Mouse (Mus musculus): Measurements from ENCODE around the gene Gm4498.
"Not testable (repeated sequence)": the region's sequence is repeated elsewhere in the genome, so short reads cannot be mapped to it uniquely, and the experiment has no call there.

Gene Gm4498

DNA sequence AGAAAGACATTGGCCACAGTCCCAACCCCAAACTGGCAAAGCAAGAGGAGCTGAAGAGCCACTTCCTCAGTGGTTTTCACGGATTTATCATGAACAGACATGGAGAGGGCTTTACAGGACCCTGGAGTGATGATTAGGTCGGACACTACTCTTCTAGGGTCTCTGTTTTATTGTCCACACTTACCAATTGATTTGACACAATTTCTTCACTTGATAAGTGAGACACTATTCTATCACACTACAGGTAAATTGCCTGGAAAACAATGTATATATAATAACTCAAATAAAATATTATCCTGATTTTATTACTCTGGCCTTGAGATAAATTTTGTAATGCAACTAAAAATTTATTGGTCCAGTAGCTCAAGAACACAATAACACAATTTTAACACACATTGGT lies at the start of gene Gm4498:
TSS of gene Gm4498 (minus strand) at position 101 of the 400 bp plus-strand sequence.
- not testable (repeated sequence) for DNase-seq

DNA sequence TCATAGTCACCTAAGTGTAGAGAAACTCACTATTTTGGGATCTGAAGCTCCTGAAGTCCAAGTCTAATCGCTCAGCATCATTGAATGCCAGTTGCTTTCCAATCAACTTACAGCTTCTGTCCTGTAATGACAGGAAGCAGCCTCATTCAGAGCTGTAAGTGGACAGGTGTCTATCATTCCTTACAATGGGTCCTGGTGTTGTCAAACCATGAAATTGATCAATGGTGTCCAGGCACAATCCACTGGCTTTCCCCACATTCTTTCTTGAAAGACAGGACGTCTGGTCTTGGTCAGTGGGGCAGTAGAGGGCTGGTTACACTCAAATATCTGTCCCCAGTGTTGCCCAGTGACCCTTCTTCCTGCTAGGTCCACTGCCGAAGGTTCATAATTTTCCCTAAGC lies 29.1 kb upstream of the Gm4498 start, which contains the start of gene Gm5890:
TSS of gene Gm5890 (minus strand) at position 101 of the 400 bp plus-strand sequence.
- DNase-seq, result not testable (repeated sequence)

DNA sequence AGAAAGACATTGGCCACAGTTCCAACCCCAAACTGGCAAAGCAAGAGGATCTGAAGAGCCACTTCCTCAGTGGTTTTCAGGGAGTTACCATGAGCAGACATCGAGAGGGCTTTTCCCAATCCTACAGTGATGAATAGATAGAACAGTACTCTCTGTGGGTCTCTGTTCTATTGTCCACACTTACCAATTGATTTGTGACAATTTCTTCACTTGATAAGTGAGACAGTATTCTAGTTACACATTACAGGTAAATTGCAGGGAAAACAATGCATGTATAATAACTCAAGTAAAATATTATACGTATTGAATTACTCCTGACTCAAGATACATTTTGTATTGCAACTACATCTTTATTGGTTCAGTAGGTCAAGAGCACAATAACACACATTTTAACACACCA lies 28.1 kb downstream of the Gm4498 start, which contains the start of gene Gm6164:
TSS of gene Gm6164 (minus strand) at position 101 of the 400 bp plus-strand sequence.
- not testable (repeated sequence) for DNase-seq

DNA sequence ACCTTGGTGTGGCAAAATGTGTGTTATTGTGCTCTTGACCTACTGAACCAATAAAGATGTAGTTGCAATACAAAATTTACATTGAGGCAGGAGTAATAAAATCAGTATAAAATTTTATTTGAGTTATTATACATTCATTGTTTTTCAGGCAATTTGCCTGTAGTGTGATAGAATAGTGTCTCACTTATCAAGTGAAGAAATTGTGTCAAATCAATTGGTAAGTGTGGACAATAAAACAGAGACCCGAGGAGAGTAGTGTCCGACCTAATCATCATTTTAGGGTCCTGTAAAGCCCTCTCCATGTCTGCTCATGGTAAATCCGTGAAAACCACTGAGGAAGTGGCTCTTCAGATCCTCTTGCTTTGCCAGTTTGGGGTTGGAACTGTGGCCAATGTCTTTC lies 40.2 kb downstream of the Gm4498 start, which contains the start of gene Vmn1r95:
TSS of gene Vmn1r95 (plus strand) at position 301 of the 400 bp plus-strand sequence.
- DNase-seq, result not testable (repeated sequence)
